Mouse (Mus musculus) lung, adult 2 months (tissue): ENCODE data around the gene Cmtm2a.

ENCODE experiments used
- CTCF ChIP-seq: fragments of 200-500 bp; IDR thresholded peaks from 2 replicates; pipeline ENCODE4 v1.5.1; 2011; ENCODE audit warnings: mild to moderate bottlenecking, low read length, control low read depth; ENCODE audit not compliant: insufficient read depth
- POLR2A ChIP-seq: fragments of 200-500 bp; IDR thresholded peaks from 2 replicates; pipeline ENCODE4 v1.6.1; 2011; ENCODE audit warnings: low read depth, mild to moderate bottlenecking, control low read depth, low read length, borderline replicate concordance; ENCODE audit errors: extremely low read depth

DNA sequence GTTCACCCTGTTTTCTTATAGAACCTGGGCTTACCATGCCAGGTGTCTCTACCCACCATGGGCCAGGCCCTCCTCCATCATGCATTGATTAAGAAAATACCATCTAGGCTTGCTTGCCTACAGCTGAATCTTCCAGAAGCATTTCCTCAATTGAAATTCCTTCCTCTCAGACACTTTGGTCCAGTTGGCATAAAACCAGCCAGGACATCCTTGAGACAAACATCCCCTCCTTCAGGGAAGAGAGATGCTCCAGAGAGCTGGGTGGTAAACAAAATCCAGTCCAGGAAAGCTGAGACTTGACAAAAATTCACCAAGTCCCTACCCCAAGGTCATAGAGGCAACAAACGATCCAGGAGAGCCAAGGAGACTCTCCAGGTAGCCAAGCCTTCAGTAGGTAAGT, 41.2 kb upstream of the Cmtm2a start:
- no peak for TF ChIP-seq CTCF
- no peak for TF ChIP-seq POLR2A
